Mouse (Mus musculus) R1 (cell line): Measurements from ENCODE around the gene Slc35a3.

Source experiments
- DNase-seq: peaks from one replicate; pipeline ENCODE4 v3.0.0-alpha.2; 2018; ENCODE audit warnings: low read depth, low spot score

Slc35a3 gene

GRCm38 (mm10) chr3:116640024-116640423, 72.6 kb downstream of the Slc35a3 start:
- DNase-seq, result peak; percentile 77

GRCm38 (mm10) chr3:116638572-116638971, 74.1 kb downstream of the Slc35a3 start:
- no peak for DNase-seq

GRCm38 (mm10) chr3:116637693-116638476, 74.7 kb downstream of the Slc35a3 start:
- no peak for DNase-seq

- DNase-seq, result no peak
Measured at GRCm38 (mm10) chr3:116635799-116636198, 76.8 kb downstream of the Slc35a3 start.

- no peak for DNase-seq
Measured at GRCm38 (mm10) chr3:116634853-116635252, 77.8 kb downstream of the Slc35a3 start.

- no peak for DNase-seq
Measured at GRCm38 (mm10) chr3:116634091-116634490, 78.5 kb downstream of the Slc35a3 start.

- DNase-seq, result no peak
Measured at GRCm38 (mm10) chr3:116632971-116633370, 79.7 kb downstream of the Slc35a3 start.

DNA sequence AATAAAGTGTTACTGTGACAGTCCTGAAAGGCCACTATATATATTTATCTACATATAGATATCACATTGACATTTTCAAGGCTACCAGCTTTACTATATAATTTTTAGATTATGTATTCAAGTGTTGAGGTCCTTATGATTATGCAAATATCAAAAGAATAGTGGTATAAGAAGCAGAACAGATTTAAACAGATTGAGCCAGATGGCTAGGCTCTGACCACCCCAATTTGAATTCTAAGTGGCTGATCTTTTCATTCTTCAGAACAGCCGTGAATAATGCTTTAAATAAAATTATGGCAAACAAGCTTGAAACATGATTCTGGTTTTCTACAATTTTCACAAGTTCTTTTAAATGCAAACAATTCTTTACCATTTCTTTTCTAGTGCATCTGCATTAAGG, 81.2 kb downstream of the Slc35a3 start:
- DNase-seq, result no peak

DNA sequence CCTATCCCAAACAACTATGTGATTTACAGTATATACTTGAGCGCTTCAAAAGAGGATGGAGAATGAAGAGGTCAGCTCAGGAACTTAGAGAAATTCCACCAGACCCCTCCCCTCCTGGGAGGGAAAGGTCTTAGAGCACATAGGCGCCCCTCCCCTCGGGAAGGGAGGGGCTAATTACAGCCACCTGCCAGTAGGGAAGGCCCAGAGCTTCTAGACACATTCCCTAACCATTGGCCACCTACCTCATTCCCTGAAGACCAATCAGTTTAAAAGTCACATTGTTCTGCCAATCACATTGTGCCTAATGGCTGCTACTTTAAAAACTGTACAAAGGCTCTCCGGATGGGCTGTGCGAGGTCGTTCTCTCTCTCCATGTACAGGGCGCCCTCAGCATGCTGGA, 90.0 kb downstream of the Slc35a3 start:
- DNase-seq, result peak; percentile 99

GRCm38 (mm10) chr3:116620636-116621370, 91.8 kb downstream of the Slc35a3 start:
- peak; percentile 65 for DNase-seq
